11 mouse cellular contexts compared by ENCODE assay signal in genomic region chr14:78669986-78670385, GRCm38 (mm10).
DNase-seq lines count a peak whose midpoint lies in the region; ATAC-seq and TF ChIP-seq lines count a peak whose summit lies in the region.
"Had no signal": no experiment of that assay in that cellular context is flagged by ENCODE, and none has a peak within 500 bp of the region (broad histone marks: within the 10 kb centered on the region; RNA-seq: fewer than 3 reads in every experiment).

No protein-coding gene starts in this region.

- H3K27ac ChIP-seq in hindbrain, postnatal 0 days: no peak overlapping the region
- no peak overlapping the region for H3K27ac ChIP-seq in hindbrain, embryonic 16.5 days (ENCODE audit: low read depth, low read length)
- no peak overlapping the region for H3K27ac ChIP-seq in spleen, adult 2 months (ENCODE audit: insufficient read depth, low read length)
- no peak overlapping the region for H3K27ac ChIP-seq in forebrain, embryonic 15.5 days (replicated peaks)

- no peak overlapping the region for H3K4me3 ChIP-seq in hindbrain, postnatal 0 days (ENCODE audit: low read length)
- H3K4me3 ChIP-seq in hindbrain, embryonic 16.5 days (ENCODE audit: low read length): no peak overlapping the region
- H3K4me3 ChIP-seq in spleen, adult 2 months (ENCODE audit: extremely low read depth, insufficient read depth, insufficient read length): no peak overlapping the region
- H3K4me3 ChIP-seq in forebrain, embryonic 15.5 days: no peak overlapping the region

- no peak for ATAC-seq in hindbrain, postnatal 0 days
- no peak for ATAC-seq in hindbrain, embryonic 16.5 days
- peak; percentile 53; the same call in 1 of the 2 replicates for ATAC-seq in common myeloid progenitor, adult 5-6 weeks (replicated peaks; ENCODE audit: low read depth, poor library complexity, severe bottlenecking)
- no peak for ATAC-seq in forebrain, embryonic 15.5 days (replicated peaks)
- ATAC-seq: forebrain, embryonic 14.5 days had no signal

- TF ChIP-seq CTCF in hindbrain, postnatal 0 days (IDR thresholded peaks at IDR 0.05; ENCODE audit: low read depth): peak; percentile 62
- peak; percentile 7; the same call in 1 of the 2 replicates for TF ChIP-seq CTCF in spleen, adult 2 months (IDR thresholded peaks at IDR 0.05; ENCODE audit: extremely low read depth, insufficient read depth, insufficient read length, insufficient replicate concordance)

- no peaks in the 10 kb centered on the region for H3K9me3 ChIP-seq in hindbrain, postnatal 0 days (ENCODE audit: low read length)
- H3K9me3 ChIP-seq in hindbrain, embryonic 16.5 days (ENCODE audit: control insufficient read depth, low read length): no peaks in the 10 kb centered on the region
- H3K9me3 ChIP-seq in forebrain, embryonic 15.5 days: no peaks in the 10 kb centered on the region

- no peak overlapping the region for H3K4me2 ChIP-seq in hindbrain, postnatal 0 days (ENCODE audit: low read depth, low read length)
- H3K4me2 ChIP-seq in hindbrain, embryonic 16.5 days (ENCODE audit: low read length): no peak overlapping the region
- no peak overlapping the region for H3K4me2 ChIP-seq in forebrain, embryonic 15.5 days (replicated peaks)

- H3K36me3 ChIP-seq in hindbrain, postnatal 0 days (ENCODE audit: insufficient read depth, low read length): no peaks in the 10 kb centered on the region
- no peaks in the 10 kb centered on the region for H3K36me3 ChIP-seq in hindbrain, embryonic 16.5 days (ENCODE audit: control insufficient read depth, insufficient read depth, low read length)
- H3K36me3 ChIP-seq in spleen, adult 2 months (ENCODE audit: control insufficient read depth, insufficient read depth, low read length): no peaks in the 10 kb centered on the region
- H3K36me3 ChIP-seq in forebrain, embryonic 15.5 days: no peaks in the 10 kb centered on the region

- H3K27me3 ChIP-seq in hindbrain, postnatal 0 days (ENCODE audit: insufficient read depth, low read length): no peaks in the 10 kb centered on the region
- no peaks in the 10 kb centered on the region for H3K27me3 ChIP-seq in hindbrain, embryonic 16.5 days (replicated peaks; ENCODE audit: control insufficient read depth, insufficient read depth, low read length)
- H3K27me3 ChIP-seq in spleen, adult 2 months (ENCODE audit: control insufficient read depth, insufficient read depth, low read length): no peaks in the 10 kb centered on the region
- H3K27me3 ChIP-seq in forebrain, embryonic 15.5 days: no peaks in the 10 kb centered on the region

- no peak for TF ChIP-seq POLR2A in spleen, adult 2 months (IDR thresholded peaks at IDR 0.05; ENCODE audit: low read depth, low read length)

- no peak overlapping the region for H3K9ac ChIP-seq in hindbrain, postnatal 0 days (replicated peaks; ENCODE audit: low read length)
- no peak overlapping the region for H3K9ac ChIP-seq in hindbrain, embryonic 16.5 days (ENCODE audit: low read depth, low read length)
- no peak overlapping the region for H3K9ac ChIP-seq in forebrain, embryonic 15.5 days (replicated peaks)

- peak; percentile 22 for DNase-seq in hindbrain, postnatal 0 days (ENCODE audit: low spot score)
- DNase-seq in spleen, adult 2 months (ENCODE audit: low read depth in 1 of 2, low spot score in 2 of 2): no peak
- no peak for DNase-seq in spleen, adult 12 weeks (ENCODE audit: low spot score)
- DNase-seq in thymus, postnatal 25 days: peak; percentile 12
- no peak for DNase-seq in kidney, adult 8-10 months
- DNase-seq: cerebellum, postnatal 36 days; kidney, adult 11 months had no signal

- WGBS in hindbrain, postnatal 0 days: 73% methylated on average over 10 of the region's 10 CpGs
- WGBS in hindbrain, embryonic 16.5 days: 67% methylated on average over 10 of the region's 10 CpGs
- WGBS in spleen, adult 2 months: 67% methylated on average over 10 of the region's 10 CpGs
- 83% methylated on average over 10 of the region's 10 CpGs for WGBS in forebrain, embryonic 15.5 days

- H3K4me1 ChIP-seq in hindbrain, postnatal 0 days (ENCODE audit: insufficient read depth, low read length): no peaks in the 10 kb centered on the region
- no peaks in the 10 kb centered on the region for H3K4me1 ChIP-seq in hindbrain, embryonic 16.5 days (ENCODE audit: control insufficient read depth, insufficient read depth, low read depth, low read length)
- H3K4me1 ChIP-seq in spleen, adult 2 months (ENCODE audit: control insufficient read depth, insufficient read depth, insufficient read length): no peaks in the 10 kb centered on the region
- H3K4me1 ChIP-seq in forebrain, embryonic 15.5 days: no peaks in the 10 kb centered on the region

Comparison
In these comparisons a context has a peak if more than half of its experiments do, and no peak if none do; other contexts are left out.
1. DNase-seq: peak in hindbrain, postnatal 0 days (single experiment) and thymus, postnatal 25 days (single experiment); none in spleen, adult 2 months (0 of 2), spleen, adult 12 weeks (single experiment) and kidney, adult 8-10 months (0 of 2).